47 mouse cellular contexts compared by ENCODE assay signal in genomic region chr4:86558228-86558627, GRCm38 (mm10). TPM values are rescaled to one million over a fixed set of nuclear protein-coding genes. Genes with fewer than 3 reads are reported as not detected.
"Had no signal": no experiment of that assay in that cellular context is flagged by ENCODE, and none has a peak within 500 bp of the region (broad histone marks: within the 10 kb centered on the region; RNA-seq: fewer than 3 reads in every experiment).

Gene Saxo1, minus strand, starts transcription at chr4:86558328.

- DNase-seq: heart, postnatal 10 days; heart, postnatal 14 days; heart, postnatal 36 days; heart, postnatal 4 days; kidney, adult 11 months; kidney, adult 18-20 months; kidney, adult 2 months; kidney, adult 8-10 months; kidney, adult 9 months; kidney, postnatal 10 days; kidney, postnatal 14 days; kidney, postnatal 25 days; kidney, postnatal 36 days; kidney, postnatal 4 days; layer of hippocampus, adult 9-11 months; layer of hippocampus, postnatal 36 days had no signal

- H3K9ac ChIP-seq: heart, embryonic 12.5 days; heart, embryonic 13.5 days; heart, embryonic 15.5 days; hindbrain, embryonic 12.5 days; hindbrain, embryonic 13.5 days; hindbrain, embryonic 14.5 days; hindbrain, embryonic 15.5 days; intestine, embryonic 15.5 days; kidney, embryonic 15.5 days had no signal

- H3K4me2 ChIP-seq: heart, embryonic 11.5 days; heart, embryonic 12.5 days; heart, embryonic 13.5 days; heart, embryonic 15.5 days; hindbrain, embryonic 12.5 days; hindbrain, embryonic 13.5 days; hindbrain, embryonic 14.5 days; hindbrain, embryonic 15.5 days; intestine, embryonic 15.5 days; kidney, embryonic 15.5 days had no signal

- H3K27ac ChIP-seq: heart, embryonic 10.5 days; heart, embryonic 13.5 days; heart, embryonic 15.5 days; hindbrain, embryonic 10.5 days; hindbrain, embryonic 12.5 days; hindbrain, embryonic 13.5 days; hindbrain, embryonic 14.5 days; hindbrain, embryonic 15.5 days; hindbrain, postnatal 0 days; intestine, embryonic 15.5 days; kidney, embryonic 15.5 days; kidney, postnatal 0 days; layer of hippocampus, adult 2 months had no signal

- H3K27me3 ChIP-seq: heart, embryonic 12.5 days; heart, embryonic 15.5 days; hindbrain, embryonic 12.5 days; hindbrain, embryonic 15.5 days; intestine, embryonic 15.5 days; kidney, embryonic 15.5 days had no signal

- H3K36me3 ChIP-seq: heart, embryonic 10.5 days; heart, embryonic 12.5 days; heart, embryonic 13.5 days; heart, embryonic 15.5 days; hindbrain, embryonic 10.5 days; hindbrain, embryonic 12.5 days; hindbrain, embryonic 13.5 days; hindbrain, embryonic 15.5 days; intestine, embryonic 15.5 days; kidney, embryonic 15.5 days had no signal

- H3K4me3 ChIP-seq: heart, embryonic 10.5 days; heart, embryonic 12.5 days; heart, embryonic 13.5 days; heart, embryonic 15.5 days; hindbrain, embryonic 10.5 days; hindbrain, embryonic 12.5 days; hindbrain, embryonic 13.5 days; hindbrain, embryonic 15.5 days; intestine, embryonic 15.5 days; kidney, embryonic 15.5 days; layer of hippocampus, adult 2 months had no signal

- ATAC-seq: hindbrain, embryonic 16.5 days; hindbrain, postnatal 0 days; inflammation-experienced regulatory T-cells, adult 6 months; intestine, embryonic 15.5 days; intestine, embryonic 16.5 days; intestine, postnatal 0 days had no signal

- H3K4me1 ChIP-seq: heart, embryonic 10.5 days; heart, embryonic 12.5 days; heart, embryonic 13.5 days; heart, embryonic 15.5 days; hindbrain, embryonic 10.5 days; hindbrain, embryonic 12.5 days; hindbrain, embryonic 13.5 days; hindbrain, embryonic 15.5 days; intestine, embryonic 15.5 days; kidney, embryonic 15.5 days had no signal

- H3K9me3 ChIP-seq: heart, embryonic 10.5 days; heart, embryonic 12.5 days; heart, embryonic 13.5 days; heart, embryonic 15.5 days; hindbrain, embryonic 10.5 days; hindbrain, embryonic 12.5 days; hindbrain, embryonic 13.5 days; hindbrain, embryonic 15.5 days; intestine, embryonic 15.5 days; kidney, embryonic 15.5 days had no signal

RNA-seq across cellular contexts. Expression of gene Saxo1, which starts in this region (rescaled TPM):
- total RNA-seq: heart, adult 8-10 months; heart, postnatal 10 days; heart, postnatal 14 days; heart, postnatal 36 days; heart, postnatal 4 days; hematopoietic stem cell, adult 5-6 weeks; hindbrain, postnatal 0 days; layer of hippocampus, adult 18-20 months; layer of hippocampus, adult 2 months; layer of hippocampus, adult 8-10 months; layer of hippocampus, postnatal 10 days; layer of hippocampus, postnatal 14 days; layer of hippocampus, postnatal 25 days; layer of hippocampus, postnatal 36 days had no signal
- polyA plus RNA-seq: heart, embryonic 10.5 days; heart, embryonic 11.5 days; heart, embryonic 12.5 days; heart, embryonic 13.5 days; heart, embryonic 16.5 days; heart, postnatal 0 days; hindbrain, embryonic 10.5 days; hindbrain, embryonic 11.5 days; hindbrain, embryonic 12.5 days; hindbrain, embryonic 13.5 days; hindbrain, embryonic 14.5 days; hindbrain, embryonic 15.5 days; hindbrain, embryonic 16.5 days; hindbrain, postnatal 0 days; inflammation-experienced regulatory T-cells, adult 6 months; intestine, embryonic 14.5 days; intestine, embryonic 15.5 days; intestine, embryonic 16.5 days; intestine, postnatal 0 days; kidney, embryonic 15.5 days; large intestine, adult 2 months had no signal
